Mouse (Mus musculus) forebrain, postnatal 0 days (tissue): ENCODE measurements around the gene Mpzl3. TPM values are rescaled to one million over a fixed set of nuclear protein-coding genes. Genes with fewer than 3 reads are reported as not detected.

Source experiments
- ATAC-seq: fragments of 200-750 bp; cut with Nextera tagmentation; 2 replicates; pipeline ENCODE4 v1.8.0; 2017; ENCODE audit warnings: mild to moderate bottlenecking, moderate library complexity
- DNase-seq: peaks from one replicate; pipeline ENCODE4 v3.0.0-alpha.2; 2015
- H3K27ac ChIP-seq: fragments of 300-500 bp; sonication (generic); 2 replicates; pipeline ENCODE4 v1.5.1; 2014; ENCODE audit warnings: low read depth, mild to moderate bottlenecking, antibody characterized with exemption, low read length, moderate library complexity, mixed read lengths
- H3K27me3 ChIP-seq: fragments of 300-500 bp; sonication (generic); 2 replicates; pipeline ENCODE4 v1.6.1; 2014; ENCODE audit warnings: mild to moderate bottlenecking, low read length, mixed read lengths; ENCODE audit not compliant: insufficient read depth
- H3K36me3 ChIP-seq: fragments of 300-500 bp; sonication (generic); 2 replicates; pipeline ENCODE4 v1.6.1; 2014; ENCODE audit warnings: mild to moderate bottlenecking, moderate library complexity; ENCODE audit not compliant: insufficient read depth
- H3K4me1 ChIP-seq: fragments of 300-500 bp; sonication (generic); 2 replicates; pipeline ENCODE4 v1.6.1; 2014; ENCODE audit warnings: antibody characterized with exemption; ENCODE audit not compliant: insufficient read depth
- H3K4me2 ChIP-seq: fragments of 300-500 bp; sonication (generic); 2 replicates; pipeline ENCODE4 v1.6.1; 2014; ENCODE audit warnings: low read depth, mild to moderate bottlenecking, moderate library complexity
- H3K4me3 ChIP-seq: fragments of 300-500 bp; sonication (generic); 2 replicates; pipeline ENCODE4 v1.5.1; 2014; ENCODE audit warnings: low read depth, low read length, mixed read lengths
- H3K9ac ChIP-seq: fragments of 300-500 bp; sonication (generic); 2 replicates; pipeline ENCODE4 v1.6.1; 2014; ENCODE audit warnings: mild to moderate bottlenecking
- H3K9me3 ChIP-seq: fragments of 300-500 bp; sonication (generic); 2 replicates; pipeline ENCODE4 v1.6.1; 2016; ENCODE audit warnings: low read length
- CTCF ChIP-seq: sonication (generic); IDR thresholded peaks from 2 replicates; pipeline ENCODE4 v1.5.1; 2016; ENCODE audit warnings: antibody characterized with exemption, control low read depth, low read depth
- WGBS: fragments of 180-500 bp; shearing (Covaris S2); extraction: QIAGEN DNeasy Blood & Tissue Kit; methylation state at CpG from one replicate; pipeline ENCODE4 v1.1.7; 2014; 5-methylcytosine and 5-hydroxymethylcytosine counted together
- polyA plus RNA-seq: library from polyadenylated mRNA; unstranded; fragments of >200 nt; fragmentation: Nextera tagmentation; extraction: Ambion mirVana; gene quantifications from 2 replicates; pipeline ENCODE4 v1.2.1, GENCODE M21; 2015
- total RNA-seq: library from RNA; depleted of rRNA; stranded (reverse); fragments of >200 nt; gene quantifications from 2 replicates; pipeline ENCODE4 v1.2.3, GENCODE M21; 2014; rRNA removed

Mpzl3 gene
- total and polyA plus RNA-seq, 2 experiments from 2014 or later: 1.1 to 3.7 TPM

- TF ChIP-seq CTCF: peak; percentile 96
- ATAC-seq (peak; percentile 81), DNase-seq (peak; percentile 88)
- Histone ChIP-seq H3K27me3 (no peaks in the 10 kb centered on the region), H3K36me3 (peaks cover 15% of the 10 kb centered on the region; the same call in 1 of the 2 replicates), H3K27ac (no peak overlapping the region), H3K4me2 (peak overlapping the region; percentile 47), H3K4me1 (peaks cover 18% of the 10 kb centered on the region), H3K9ac (peak overlapping the region; percentile 35), H3K9me3 (no peaks in the 10 kb centered on the region), H3K4me3 (peak overlapping the region; percentile 19)
- WGBS: 4% methylated on average over 10 of the region's 10 CpGs
These were observed 66.8 kb downstream of the Mpzl3 start for GRCm38 (mm10) chr9:45121769-45122168.

- DNase-seq: peak; percentile 57
- peak; percentile 45; the same call in 1 of the 2 replicates for ATAC-seq
- Histone ChIP-seq H3K27ac (0 out of 2 replicates have a peak overlapping the region, but pooled peaks have one; percentile 40), H3K4me1 (peaks cover 18% of the 10 kb centered on the region), H3K9me3 (no peaks in the 10 kb centered on the region), H3K9ac (peak overlapping the region; percentile 35), H3K4me3 (peak overlapping the region; percentile 19), H3K36me3 (peaks cover 15% of the 10 kb centered on the region; the same call in 1 of the 2 replicates), H3K4me2 (peak overlapping the region; percentile 47), H3K27me3 (no peaks in the 10 kb centered on the region)
- no peak for TF ChIP-seq CTCF
- 15% methylated on average over 9 of the region's 9 CpGs for WGBS
These were observed 67.3 kb downstream of the Mpzl3 start for GRCm38 (mm10) chr9:45122209-45122761.

GRCm38 (mm10) chr9:45125211-45125610, 70.2 kb downstream of the Mpzl3 start:
- TF ChIP-seq CTCF: no peak
- Histone ChIP-seq H3K27ac (no peak overlapping the region), H3K27me3 (no peaks in the 10 kb centered on the region), H3K9me3 (no peaks in the 10 kb centered on the region), H3K4me3 (no peak overlapping the region), H3K36me3 (peaks cover 15% of the 10 kb centered on the region; the same call in 1 of the 2 replicates), H3K4me1 (peaks cover 9% of the 10 kb centered on the region), H3K4me2 (no peak overlapping the region), H3K9ac (no peak overlapping the region)
- DNase-seq: no peak
- no peak for ATAC-seq
- WGBS: 93% methylated on average over 14 of the region's 14 CpGs

GRCm38 (mm10) chr9:45126941-45127340, 72.0 kb downstream of the Mpzl3 start:
- DNase-seq (no peak), ATAC-seq (no peak)
- Histone ChIP-seq H3K9me3 (no peaks in the 10 kb centered on the region), H3K27ac (no peak overlapping the region), H3K4me1 (peaks cover 7% of the 10 kb centered on the region), H3K36me3 (peaks cover 15% of the 10 kb centered on the region; the same call in 1 of the 2 replicates), H3K9ac (no peak overlapping the region), H3K4me2 (no peak overlapping the region), H3K4me3 (no peak overlapping the region), H3K27me3 (no peaks in the 10 kb centered on the region)
- TF ChIP-seq CTCF: no peak
- 58% methylated on average over 7 of the region's 7 CpGs for WGBS

Other genes starting within 250 kb of the Mpzl3 start
- gene Kmt2a, start 173.9 kb upstream of the Mpzl3 start, total RNA-seq: 14.5 and 18.5 TPM in 2 replicates
- 6.7 and 13.7 TPM in 2 replicates for gene Kmt2a, start 173.9 kb upstream of the Mpzl3 start, polyA plus RNA-seq
- gene Atp5l, start 134.4 kb upstream of the Mpzl3 start, total RNA-seq: 216 and 362 TPM in 2 replicates
- gene Atp5l, start 134.4 kb upstream of the Mpzl3 start, polyA plus RNA-seq: 859 and 1,152 TPM in 2 replicates
- 40.9 and 51.5 TPM in 2 replicates for gene Ube4a, start 89.6 kb upstream of the Mpzl3 start, total RNA-seq
- 22.6 and 28.9 TPM in 2 replicates for gene Ube4a, start 89.6 kb upstream of the Mpzl3 start, polyA plus RNA-seq
- gene Cd3g, start 74.8 kb upstream of the Mpzl3 start, total RNA-seq: not detected in 2 replicates
- not detected in 2 replicates for gene Cd3g, start 74.8 kb upstream of the Mpzl3 start, polyA plus RNA-seq
- not detected in 2 replicates for gene Cd3d, start 73.4 kb upstream of the Mpzl3 start, total RNA-seq
- not detected in 2 replicates for gene Cd3d, start 73.4 kb upstream of the Mpzl3 start, polyA plus RNA-seq
- gene Cd3e, start 45.6 kb upstream of the Mpzl3 start, total RNA-seq: not detected in 2 replicates
- gene Cd3e, start 45.6 kb upstream of the Mpzl3 start, polyA plus RNA-seq: 0.19 TPM in 1 of 2 replicates, not detected in the other
- 2.2 and 4.6 TPM in 2 replicates for gene Mpzl2, start 15.4 kb upstream of the Mpzl3 start, total RNA-seq
- 2.0 and 2.3 TPM in 2 replicates for gene Mpzl2, start 15.4 kb upstream of the Mpzl3 start, polyA plus RNA-seq
- 0.23 TPM in 1 of 2 replicates, not detected in the other for gene Jaml, start 24.0 kb downstream of the Mpzl3 start, total RNA-seq
- 0.16 and 0.19 TPM in 2 replicates for gene Jaml, start 24.0 kb downstream of the Mpzl3 start, polyA plus RNA-seq
- gene Scn2b, start 62.6 kb downstream of the Mpzl3 start, total RNA-seq: 8.6 and 11.5 TPM in 2 replicates
- 3.6 and 5.4 TPM in 2 replicates for gene Scn2b, start 62.6 kb downstream of the Mpzl3 start, polyA plus RNA-seq
- gene Scn4b, start 83.2 kb downstream of the Mpzl3 start, total RNA-seq: 0.43 and 0.69 TPM in 2 replicates
- gene Scn4b, start 83.2 kb downstream of the Mpzl3 start, polyA plus RNA-seq: 0.36 and 0.59 TPM in 2 replicates
- 0.38 TPM in 1 of 2 replicates, not detected in the other for gene BC049352, start 126.8 kb downstream of the Mpzl3 start, total RNA-seq
- gene BC049352, start 126.8 kb downstream of the Mpzl3 start, polyA plus RNA-seq: 0.28 and 0.47 TPM in 2 replicates
- not detected in 2 replicates for gene Tmprss4, start 148.9 kb downstream of the Mpzl3 start, total RNA-seq
- gene Tmprss4, start 148.9 kb downstream of the Mpzl3 start, polyA plus RNA-seq: not detected in 2 replicates
- gene Il10ra, start 214.0 kb downstream of the Mpzl3 start, total RNA-seq: 1.4 and 1.6 TPM in 2 replicates
- gene Il10ra, start 214.0 kb downstream of the Mpzl3 start, polyA plus RNA-seq: 0.46 and 0.48 TPM in 2 replicates